Mouse (Mus musculus) cerebellum, adult 2 months (tissue): ENCODE measurements around the gene Mindy2.

Source experiments
- CTCF ChIP-seq: fragments of 200-500 bp; IDR thresholded peaks from 2 replicates; pipeline ENCODE4 v1.5.1; 2011; ENCODE audit warnings: low read depth, mild to moderate bottlenecking, control low read depth, low read length, moderate library complexity, borderline replicate concordance; ENCODE audit not compliant: insufficient read depth
- POLR2A ChIP-seq: fragments of 200-500 bp; IDR thresholded peaks from 2 replicates; pipeline ENCODE4 v1.6.1; 2011; ENCODE audit warnings: low read length, control low read depth, borderline replicate concordance; ENCODE audit not compliant: insufficient read depth

DNA sequence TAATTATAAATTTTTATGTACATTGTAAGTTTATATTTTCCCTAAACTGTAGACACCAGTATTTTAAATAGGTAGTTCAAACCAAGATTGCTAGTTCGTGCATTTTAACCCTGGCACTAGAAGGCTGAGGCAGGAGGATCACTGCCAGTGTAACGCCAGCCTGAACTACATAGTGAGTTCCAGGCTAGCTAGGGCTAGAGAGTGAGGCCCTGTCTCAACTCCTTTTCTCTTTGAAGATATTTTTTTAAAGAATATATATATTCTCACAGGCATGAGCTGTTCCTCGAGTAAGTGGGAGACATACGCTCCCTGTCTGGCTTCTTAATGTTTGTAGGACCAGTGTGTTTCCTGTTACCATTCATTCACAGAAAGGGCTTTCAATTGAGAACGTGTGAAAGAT lies 100.2 kb downstream of the Mindy2 start:
- no peak for TF ChIP-seq POLR2A
- no peak for TF ChIP-seq CTCF
